Comparison of ENCODE assay signal across 9 mouse cellular contexts in the genomic region with DNA sequence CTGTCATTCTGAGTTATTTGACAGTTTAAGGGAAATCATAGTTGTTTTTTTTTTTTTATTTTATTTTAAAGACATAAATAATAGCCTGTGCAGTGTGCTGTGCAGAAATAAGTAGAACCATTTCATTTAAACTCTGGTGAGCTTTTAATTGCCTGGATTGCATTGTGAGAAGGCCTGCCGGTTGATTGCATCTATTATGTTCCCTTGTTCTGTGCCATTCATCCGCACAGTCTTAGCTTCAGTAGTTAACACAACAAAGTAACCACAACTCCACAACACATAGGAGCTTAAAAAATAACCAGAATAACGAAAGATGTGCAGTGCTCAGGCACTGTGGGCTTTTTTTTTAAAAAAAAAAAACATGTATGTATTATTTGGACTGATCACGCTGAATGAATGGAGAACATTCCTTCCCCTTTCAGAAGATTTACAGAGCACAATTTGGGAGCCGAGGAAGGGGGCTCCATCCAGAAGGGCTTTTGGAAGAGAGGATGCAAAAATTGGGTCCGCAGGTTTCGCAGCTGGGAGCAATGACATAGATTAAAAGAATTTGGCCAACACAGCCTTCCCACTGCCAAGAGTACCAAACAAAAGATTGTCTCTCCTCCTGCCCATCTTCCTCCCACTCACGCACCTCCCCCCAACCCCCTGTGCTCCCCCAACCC.
DNase-seq lines count a peak whose midpoint lies in the region; ATAC-seq and TF ChIP-seq lines count a peak whose summit lies in the region.
"Had no signal": no experiment of that assay in that cellular context is flagged by ENCODE, and none has a peak within 500 bp of the region (broad histone marks: within the 10 kb centered on the region; RNA-seq: fewer than 3 reads in every experiment).

No protein-coding gene starts in this region.

- no peak overlapping the region for H3K27ac ChIP-seq in heart, embryonic 11.5 days (ENCODE audit: low read depth, low read length)
- peak overlapping the region; percentile 86 for H3K27ac ChIP-seq in forebrain, postnatal 0 days (ENCODE audit: low read depth, low read length)
- peak overlapping the region; percentile 86 for H3K27ac ChIP-seq in midbrain, embryonic 12.5 days (replicated peaks)

- TF ChIP-seq POLR2A in brain, embryonic 14.5 days (IDR thresholded peaks at IDR 0.05; ENCODE audit: borderline replicate concordance, extremely low read depth, insufficient read depth, insufficient read length, poor library complexity, severe bottlenecking): no peak

- no peak for TF ChIP-seq CTCF in brain, embryonic 14.5 days (IDR thresholded peaks at IDR 0.05; ENCODE audit: borderline replicate concordance, extremely low read depth, insufficient read depth, insufficient read length)
- no peak for TF ChIP-seq CTCF in forebrain, postnatal 0 days (IDR thresholded peaks at IDR 0.05; ENCODE audit: low read depth)

- H3K36me3 ChIP-seq in heart, embryonic 11.5 days (ENCODE audit: control insufficient read depth, insufficient read depth, low read length): no peaks in the 10 kb centered on the region
- no peaks in the 10 kb centered on the region for H3K36me3 ChIP-seq in forebrain, postnatal 0 days (ENCODE audit: insufficient read depth)
- H3K36me3 ChIP-seq in midbrain, embryonic 12.5 days: no peaks in the 10 kb centered on the region

- DNase-seq in heart, adult 9 months (ENCODE audit: low spot score in 2 of 2): no peak
- peak; percentile 95 for DNase-seq in brain, embryonic 14.5 days (ENCODE audit: low read depth)
- DNase-seq in forebrain, postnatal 0 days: peak; percentile 62
- DNase-seq in c-Kit-positive CD71-positive TER-119-positive erythroid progenitor cells, embryonic 14.5 days (ENCODE audit: low spot score): no peak
- no peak for DNase-seq in urinary bladder, adult 18-20 months (ENCODE audit: low spot score in 2 of 2)
- DNase-seq in adrenal gland, adult 18-20 months (ENCODE audit: low spot score in 2 of 2): no peak
- DNase-seq: kidney, adult 8-10 months had no signal

- H3K9ac ChIP-seq in heart, embryonic 11.5 days (ENCODE audit: low read depth, low read length): no peak overlapping the region
- peak overlapping the region; percentile 60 for H3K9ac ChIP-seq in forebrain, postnatal 0 days
- H3K9ac ChIP-seq in midbrain, embryonic 12.5 days (replicated peaks): peak overlapping the region; percentile 59

- 50% methylated on average over 8 of the region's 8 CpGs for WGBS in heart, embryonic 11.5 days (ENCODE audit: insufficient replicate concordance)
- 6% methylated on average over 8 of the region's 8 CpGs for WGBS in forebrain, postnatal 0 days
- WGBS in midbrain, embryonic 12.5 days: 7% methylated on average over 8 of the region's 8 CpGs

- H3K4me1 ChIP-seq in heart, embryonic 11.5 days (ENCODE audit: control insufficient read depth, insufficient read depth, low read length): peaks cover 13% of the 10 kb centered on the region
- peaks cover 17% of the 10 kb centered on the region for H3K4me1 ChIP-seq in forebrain, postnatal 0 days (ENCODE audit: insufficient read depth)
- peaks cover 37% of the 10 kb centered on the region for H3K4me1 ChIP-seq in midbrain, embryonic 12.5 days

- H3K9me3 ChIP-seq in heart, embryonic 11.5 days (replicated peaks; ENCODE audit: control insufficient read depth, low read length): no peaks in the 10 kb centered on the region
- no peaks in the 10 kb centered on the region for H3K9me3 ChIP-seq in forebrain, postnatal 0 days (ENCODE audit: low read length)
- no peaks in the 10 kb centered on the region for H3K9me3 ChIP-seq in midbrain, embryonic 12.5 days

- no peaks in the 10 kb centered on the region for H3K27me3 ChIP-seq in heart, embryonic 11.5 days (ENCODE audit: control insufficient read depth, insufficient read depth, low read length)
- no peaks in the 10 kb centered on the region for H3K27me3 ChIP-seq in forebrain, postnatal 0 days (ENCODE audit: insufficient read depth, low read length)
- H3K27me3 ChIP-seq in midbrain, embryonic 12.5 days: peaks cover 7% of the 10 kb centered on the region; the same call in 1 of the 2 replicates

- no peak overlapping the region for H3K4me3 ChIP-seq in heart, embryonic 11.5 days (ENCODE audit: low read depth, low read length)
- H3K4me3 ChIP-seq in forebrain, postnatal 0 days (ENCODE audit: low read depth, low read length): peak overlapping the region; percentile 61
- H3K4me3 ChIP-seq in midbrain, embryonic 12.5 days: peak overlapping the region; percentile 46

- peak overlapping the region; percentile 84 for H3K4me2 ChIP-seq in heart, embryonic 11.5 days
- peak overlapping the region; percentile 52 for H3K4me2 ChIP-seq in forebrain, postnatal 0 days (ENCODE audit: low read depth)
- peak overlapping the region; percentile 59 for H3K4me2 ChIP-seq in midbrain, embryonic 12.5 days (replicated peaks)

- ATAC-seq in heart, embryonic 11.5 days (replicated peaks; ENCODE audit: insufficient number of reproducible peaks, low FRiP score, low TSS enrichment): no peak
- no peak for ATAC-seq in forebrain, postnatal 0 days
- ATAC-seq in midbrain, embryonic 12.5 days (ENCODE audit: low FRiP score, low read depth): peak; percentile 17

Comparison
In these comparisons a context has a peak if more than half of its experiments do, and no peak if none do; other contexts are left out.
1. DNase-seq: peak in brain, embryonic 14.5 days (single experiment) and forebrain, postnatal 0 days (single experiment); none in heart, adult 9 months (0 of 2), c-Kit-positive CD71-positive TER-119-positive erythroid progenitor cells, embryonic 14.5 days (single experiment), urinary bladder, adult 18-20 months (0 of 2) and adrenal gland, adult 18-20 months (0 of 2).
2. Peak in every context shown above with its lines, with median percentiles within 50 percentile points of each other: H3K4me2 ChIP-seq.